Mouse (Mus musculus) embryonic facial prominence, embryonic 12.5 days (tissue): ENCODE measurements at regions not wholly inside any gene's neighbourhood (a gene's known extent, or its start where the extent isn't known, plus 50 kb on each side); places are given as distances from the start of the nearest gene placed in this dataset.

Experiments used
- ATAC-seq: fragments of 200-750 bp; cut with Nextera tagmentation; 2 replicates; pipeline ENCODE4 v1.8.0; 2017; ENCODE audit not compliant: insufficient number of reproducible peaks, insufficient read depth, low FRiP score, low TSS enrichment
- H3K27ac ChIP-seq: fragments of 300-500 bp; sonication (generic); 2 replicates; pipeline ENCODE4 v1.5.1; 2016; ENCODE audit warnings: mild to moderate bottlenecking
- H3K27me3 ChIP-seq: fragments of 300-500 bp; sonication (generic); 2 replicates; pipeline ENCODE4 v1.6.1; 2016; ENCODE audit warnings: mild to moderate bottlenecking, moderate library complexity
- H3K36me3 ChIP-seq: fragments of 300-500 bp; sonication (generic); 2 replicates; pipeline ENCODE4 v1.6.1; 2016; ENCODE audit warnings: mild to moderate bottlenecking
- H3K4me1 ChIP-seq: fragments of 300-500 bp; sonication (generic); 2 replicates; pipeline ENCODE4 v1.6.1; 2016
- H3K4me2 ChIP-seq: fragments of 300-500 bp; sonication (generic); replicated peaks from 2 replicates; pipeline ENCODE4 v1.6.1; 2016; ENCODE audit warnings: mild to moderate bottlenecking, moderate library complexity
- H3K4me3 ChIP-seq: fragments of 300-500 bp; sonication (generic); 2 replicates; pipeline ENCODE4 v1.5.1; 2016; ENCODE audit warnings: mild to moderate bottlenecking
- H3K9ac ChIP-seq: fragments of 300-500 bp; sonication (generic); 2 replicates; pipeline ENCODE4 v1.6.1; 2016; ENCODE audit warnings: mild to moderate bottlenecking, moderate library complexity
- H3K9me3 ChIP-seq: fragments of 300-500 bp; sonication (generic); 2 replicates; pipeline ENCODE4 v1.6.1; 2016; ENCODE audit warnings: mild to moderate bottlenecking, moderate library complexity
- WGBS: fragments of 180-500 bp; shearing (Covaris S2); methylation state at CpG from one replicate; pipeline ENCODE4 v1.1.7; 2016; 5-methylcytosine and 5-hydroxymethylcytosine counted together

DNA sequence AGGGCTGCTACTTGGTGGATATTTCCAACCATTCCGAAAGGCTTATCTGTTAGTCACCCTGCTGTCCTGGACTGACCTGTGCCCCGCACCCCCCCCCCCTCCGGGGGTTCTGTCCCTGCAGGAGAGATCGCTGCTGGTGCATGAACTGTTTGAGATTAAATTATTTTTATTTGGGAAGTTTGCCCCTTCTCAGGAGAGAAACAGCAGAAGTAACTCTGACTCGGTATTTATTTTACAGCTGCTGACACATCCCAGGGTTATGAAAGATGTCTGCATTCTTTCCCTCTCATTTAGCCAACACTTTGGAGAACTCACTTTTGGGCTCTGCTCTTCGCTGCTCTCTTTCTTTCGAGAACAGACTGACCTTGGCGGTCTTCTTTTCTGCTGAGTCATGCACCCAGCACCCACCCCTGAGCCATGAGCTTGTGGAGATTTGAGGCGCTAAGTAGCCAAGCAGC lies 99.5 kb upstream of the Rgma start:
- H3K27me3 ChIP-seq: no peaks in the 10 kb centered on the region
- no peaks in the 10 kb centered on the region for H3K36me3 ChIP-seq
- no peak for ATAC-seq
- no peaks in the 10 kb centered on the region for H3K4me1 ChIP-seq
- H3K9ac ChIP-seq: no peak overlapping the region
- no peak overlapping the region for H3K27ac ChIP-seq
- H3K9me3 ChIP-seq: no peaks in the 10 kb centered on the region
- no peak overlapping the region for H3K4me3 ChIP-seq
- no peak overlapping the region for H3K4me2 ChIP-seq
- WGBS: 80% methylated on average over 9 of the region's 9 CpGs

GRCm38 (mm10) chr7:73278616-73279015 lies 96.7 kb upstream of the Rgma start:
- Histone ChIP-seq H3K27ac (no peak overlapping the region), H3K36me3 (no peaks in the 10 kb centered on the region), H3K4me2 (no peak overlapping the region), H3K27me3 (no peaks in the 10 kb centered on the region), H3K4me3 (no peak overlapping the region), H3K9ac (no peak overlapping the region), H3K9me3 (no peaks in the 10 kb centered on the region), H3K4me1 (no peaks in the 10 kb centered on the region)
- 88% methylated on average over 6 of the region's 6 CpGs for WGBS
- no peak for ATAC-seq

DNA sequence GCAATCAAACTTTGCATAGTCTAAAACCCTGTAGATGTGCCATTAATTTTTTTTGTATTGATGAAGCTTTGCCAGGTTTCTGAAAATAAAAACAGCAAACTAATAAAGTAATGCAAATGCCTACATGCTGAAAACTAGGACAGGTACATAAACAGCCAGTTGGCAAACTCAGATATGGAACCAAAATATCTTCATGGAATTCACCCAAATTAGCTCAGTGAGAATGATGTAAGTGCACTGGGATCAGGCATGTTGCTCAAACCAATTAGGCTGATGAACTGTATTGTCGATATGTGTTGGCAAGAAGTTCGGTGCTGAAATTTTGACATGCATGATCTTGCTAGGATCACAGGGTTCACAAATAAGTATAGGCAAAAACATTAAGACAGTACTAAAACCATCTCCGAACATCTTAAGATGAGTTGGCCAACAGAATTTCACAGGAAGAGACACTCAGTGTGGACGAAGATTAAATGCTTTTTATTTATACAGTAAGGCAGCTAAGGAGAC lies 95.3 kb upstream of the Rgma start:
- H3K9ac ChIP-seq: no peak overlapping the region
- H3K4me1 ChIP-seq: no peaks in the 10 kb centered on the region
- no peaks in the 10 kb centered on the region for H3K9me3 ChIP-seq
- ATAC-seq: no peak
- H3K4me2 ChIP-seq: no peak overlapping the region
- H3K4me3 ChIP-seq: no peak overlapping the region
- no peaks in the 10 kb centered on the region for H3K36me3 ChIP-seq
- 86% methylated on average over 4 of the region's 4 CpGs for WGBS
- H3K27me3 ChIP-seq: no peaks in the 10 kb centered on the region
- H3K27ac ChIP-seq: no peak overlapping the region

DNA sequence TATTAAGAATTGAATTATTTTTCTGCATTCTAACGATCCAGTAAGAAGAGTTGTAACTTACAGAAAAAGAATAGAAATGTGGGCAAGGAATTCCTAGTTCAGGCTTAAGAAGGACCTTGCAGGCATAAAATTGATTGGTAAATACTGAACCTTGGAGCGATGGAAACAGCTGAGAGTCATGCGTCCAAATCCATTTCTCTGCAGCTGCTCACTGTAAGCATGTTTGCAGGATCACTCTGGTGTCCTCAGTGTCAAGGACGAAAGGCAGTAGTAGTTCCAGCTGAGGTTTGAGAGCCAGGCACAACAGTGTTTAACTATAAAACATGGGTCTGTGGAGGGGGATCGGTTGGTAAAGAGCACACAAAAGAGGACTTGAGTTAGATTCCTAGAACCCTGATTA lies 89.1 kb upstream of the Rgma start:
- 86% methylated on average over 5 of the region's 5 CpGs for WGBS
- no peak overlapping the region for H3K4me2 ChIP-seq
- no peak overlapping the region for H3K9ac ChIP-seq
- H3K4me1 ChIP-seq: no peaks in the 10 kb centered on the region
- H3K27ac ChIP-seq: no peak overlapping the region
- no peaks in the 10 kb centered on the region for H3K9me3 ChIP-seq
- no peaks in the 10 kb centered on the region for H3K36me3 ChIP-seq
- ATAC-seq: no peak
- no peaks in the 10 kb centered on the region for H3K27me3 ChIP-seq
- H3K4me3 ChIP-seq: no peak overlapping the region

DNA sequence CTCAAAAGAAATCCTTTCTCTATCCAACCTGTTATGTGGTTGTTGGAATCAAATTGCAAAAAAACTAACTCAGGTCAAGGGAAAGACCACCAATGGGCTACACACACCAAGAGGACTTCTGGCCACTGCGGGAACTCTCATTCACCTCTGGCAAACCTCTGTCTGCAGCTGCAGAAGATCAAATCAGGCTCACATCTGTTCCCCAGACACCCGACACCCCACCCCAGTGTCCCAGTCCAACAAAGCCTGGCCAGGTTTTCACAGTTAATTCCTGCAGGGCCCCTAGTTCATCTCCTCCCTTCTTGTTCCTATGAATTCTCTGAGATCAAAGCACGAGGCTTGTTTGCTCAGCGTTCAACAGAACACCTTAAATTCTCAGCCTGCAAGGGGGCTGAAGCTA lies 82.0 kb upstream of the Rgma start:
- Histone ChIP-seq H3K9me3 (no peaks in the 10 kb centered on the region), H3K9ac (no peak overlapping the region)
- WGBS: 40% methylated on average over 4 of the region's 4 CpGs

DNA sequence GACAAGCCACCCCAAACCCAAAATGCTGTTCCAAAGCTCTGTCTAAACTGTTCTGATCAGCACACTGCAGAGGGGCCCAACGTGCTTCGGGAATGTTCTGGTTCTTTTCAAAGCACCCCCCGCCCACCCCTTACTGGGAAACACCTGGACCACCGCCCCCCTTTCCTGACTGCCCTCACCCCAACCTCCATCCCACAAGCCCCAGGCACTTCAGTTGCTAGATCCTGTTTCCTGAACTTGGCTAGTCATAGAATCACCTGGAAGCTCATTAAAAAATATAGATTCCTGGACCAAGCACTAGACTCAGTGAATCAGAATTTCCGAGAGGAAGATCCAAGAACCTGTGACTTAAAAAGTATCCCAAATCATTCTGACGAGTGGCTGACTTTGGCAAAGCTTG lies 80.9 kb upstream of the Rgma start:
- no peak overlapping the region for H3K9ac ChIP-seq
- 83% methylated on average over 6 of the region's 6 CpGs for WGBS
- H3K27me3 ChIP-seq: no peaks in the 10 kb centered on the region
- no peaks in the 10 kb centered on the region for H3K9me3 ChIP-seq
- no peak overlapping the region for H3K4me3 ChIP-seq
- H3K4me2 ChIP-seq: no peak overlapping the region
- H3K36me3 ChIP-seq: no peaks in the 10 kb centered on the region
- H3K27ac ChIP-seq: no peak overlapping the region
- ATAC-seq: no peak
- H3K4me1 ChIP-seq: no peaks in the 10 kb centered on the region

More for the DNA sequence above, 82.0 kb upstream of the Rgma start:
- no peaks in the 10 kb centered on the region for H3K4me1 ChIP-seq
- H3K27ac ChIP-seq: no peak overlapping the region
- no peak overlapping the region for H3K4me2 ChIP-seq
- ATAC-seq: peak; percentile 60; the same call in 1 of the 2 replicates
- no peaks in the 10 kb centered on the region for H3K27me3 ChIP-seq
- H3K4me3 ChIP-seq: no peak overlapping the region
- no peaks in the 10 kb centered on the region for H3K36me3 ChIP-seq

DNA sequence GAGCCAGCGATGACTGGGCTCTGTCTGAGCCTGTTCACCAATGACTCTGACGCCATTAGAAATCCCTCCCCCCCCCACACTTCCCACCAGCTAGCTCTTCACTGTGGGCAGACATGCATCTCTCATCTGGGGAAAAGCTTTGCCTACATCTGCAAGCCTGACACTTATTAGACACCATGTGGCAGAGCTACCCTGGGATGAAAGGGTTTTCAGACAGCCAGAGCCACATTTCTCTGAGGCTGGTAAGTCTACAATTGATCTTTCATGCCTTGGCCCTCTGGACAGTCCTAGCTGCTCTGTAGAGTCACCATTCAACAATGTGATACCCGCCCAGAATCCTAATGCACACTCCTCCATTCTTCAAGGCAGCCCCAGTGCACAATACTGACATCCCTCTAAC lies 72.8 kb upstream of the Rgma start:
- Histone ChIP-seq H3K9me3 (no peaks in the 10 kb centered on the region), H3K36me3 (no peaks in the 10 kb centered on the region), H3K9ac (no peak overlapping the region), H3K27me3 (no peaks in the 10 kb centered on the region), H3K4me1 (peaks cover 14% of the 10 kb centered on the region), H3K4me3 (no peak overlapping the region), H3K4me2 (no peak overlapping the region), H3K27ac (no peak overlapping the region)
- no peak for ATAC-seq
- WGBS: 61% methylated on average over 3 of the region's 3 CpGs

DNA sequence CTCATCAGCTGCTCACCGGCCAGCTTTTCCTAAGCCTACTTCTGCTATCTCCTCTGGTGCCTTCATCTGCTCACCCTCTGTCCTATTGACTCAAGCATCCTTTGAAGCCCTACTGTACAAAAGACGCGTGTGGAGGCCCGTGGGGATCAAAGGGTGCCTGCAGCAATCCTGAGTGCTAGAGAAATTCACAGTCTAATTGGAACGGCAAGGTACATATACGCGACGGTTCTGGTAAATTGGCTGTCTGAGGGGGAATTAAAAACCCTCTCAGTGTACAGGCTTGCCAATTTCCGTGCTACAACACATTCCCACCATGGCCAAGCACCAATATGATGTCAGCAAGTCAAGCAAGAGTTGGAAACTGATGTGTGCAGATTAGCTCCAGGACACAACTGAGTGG lies 71.5 kb upstream of the Rgma start:
- WGBS: 35% methylated on average over 9 of the region's 9 CpGs
- H3K4me3 ChIP-seq: no peak overlapping the region
- no peaks in the 10 kb centered on the region for H3K36me3 ChIP-seq
- H3K27me3 ChIP-seq: no peaks in the 10 kb centered on the region
- H3K4me2 ChIP-seq: no peak overlapping the region
- H3K27ac ChIP-seq: no peak overlapping the region
- peaks cover 21% of the 10 kb centered on the region for H3K4me1 ChIP-seq
- H3K9ac ChIP-seq: no peak overlapping the region
- ATAC-seq: no peak
- H3K9me3 ChIP-seq: no peaks in the 10 kb centered on the region

DNA sequence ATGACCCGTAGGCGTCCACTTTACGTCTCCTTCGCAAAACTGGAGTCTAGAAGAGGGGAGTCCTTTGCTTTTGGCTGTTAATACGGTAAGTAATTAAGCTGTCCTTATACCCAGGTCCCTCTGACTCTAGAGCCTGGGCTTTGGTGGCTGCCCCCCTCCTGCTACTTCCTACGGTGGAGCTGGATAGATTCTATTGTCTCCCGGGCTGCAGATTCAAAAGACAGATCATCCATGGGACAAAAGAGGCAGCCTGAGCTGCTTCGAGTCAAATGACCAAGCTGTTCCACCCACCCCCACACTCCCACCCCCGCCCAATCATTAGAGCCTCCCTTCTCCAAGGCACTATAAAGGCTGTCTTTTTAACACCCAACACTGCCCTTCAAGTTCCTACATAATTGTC lies 70.5 kb upstream of the Rgma start:
- Histone ChIP-seq H3K27ac (no peak overlapping the region), H3K4me2 (no peak overlapping the region)

DNA sequence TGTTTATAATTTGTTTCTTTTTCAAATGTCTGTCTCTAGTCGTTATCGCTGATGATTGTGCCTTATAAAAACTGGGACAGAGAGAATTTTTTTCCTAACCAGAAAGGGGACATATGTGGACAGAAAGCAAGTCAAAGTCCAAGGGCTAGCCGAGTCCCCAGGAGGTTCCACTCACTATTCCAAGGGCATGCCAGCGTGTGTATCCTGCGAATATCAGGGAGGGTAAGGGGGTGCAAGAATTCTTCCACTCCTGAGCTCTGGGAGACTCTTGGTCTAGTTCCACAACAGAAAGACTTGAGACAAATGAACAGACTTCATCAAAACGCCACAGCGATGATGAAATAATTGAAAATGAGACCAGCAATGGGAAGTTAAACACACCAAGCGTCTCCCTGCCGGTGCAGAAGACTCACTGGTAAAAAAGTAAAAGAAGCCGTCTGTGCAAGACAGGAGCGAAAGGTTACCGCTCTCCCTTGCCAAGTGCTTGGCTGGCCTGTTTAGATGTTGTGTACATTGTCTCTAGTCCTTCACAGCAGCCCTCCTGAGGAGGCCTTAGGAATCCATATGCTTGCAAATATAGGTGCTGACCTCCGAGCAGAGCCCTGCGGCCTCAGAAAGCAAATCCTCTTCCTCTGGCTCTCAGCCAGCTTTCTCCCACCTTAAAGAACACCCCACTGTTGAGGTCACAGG lies 69.9 kb upstream of the Rgma start:
- Histone ChIP-seq H3K27ac (no peak overlapping the region), H3K27me3 (no peaks in the 10 kb centered on the region), H3K4me3 (no peak overlapping the region), H3K4me1 (peaks cover 21% of the 10 kb centered on the region), H3K9ac (no peak overlapping the region), H3K4me2 (no peak overlapping the region), H3K36me3 (no peaks in the 10 kb centered on the region), H3K9me3 (no peaks in the 10 kb centered on the region)
- ATAC-seq: no peak
- WGBS: 18% methylated on average over 14 of the region's 14 CpGs

More for the DNA sequence above, 70.5 kb upstream of the Rgma start:
- 14% methylated on average over 9 of the region's 9 CpGs for WGBS
- no peaks in the 10 kb centered on the region for H3K27me3 ChIP-seq
- H3K9ac ChIP-seq: no peak overlapping the region
- H3K9me3 ChIP-seq: no peaks in the 10 kb centered on the region
- H3K4me3 ChIP-seq: no peak overlapping the region
- no peaks in the 10 kb centered on the region for H3K36me3 ChIP-seq
- no peak for ATAC-seq
- H3K4me1 ChIP-seq: peaks cover 21% of the 10 kb centered on the region

- H3K4me1 ChIP-seq: peaks cover 21% of the 10 kb centered on the region
- H3K9ac ChIP-seq: no peak overlapping the region
- H3K4me2 ChIP-seq: no peak overlapping the region
- 53% methylated on average over 6 of the region's 6 CpGs for WGBS
- H3K36me3 ChIP-seq: no peaks in the 10 kb centered on the region
- no peaks in the 10 kb centered on the region for H3K27me3 ChIP-seq
- H3K4me3 ChIP-seq: no peak overlapping the region
- ATAC-seq: no peak
- no peak overlapping the region for H3K27ac ChIP-seq
- no peaks in the 10 kb centered on the region for H3K9me3 ChIP-seq
Measured at GRCm38 (mm10) chr7:73306296-73306695, 69.0 kb upstream of the Rgma start.

- Histone ChIP-seq H3K4me2 (no peak overlapping the region), H3K4me1 (peaks cover 21% of the 10 kb centered on the region), H3K27ac (no peak overlapping the region), H3K27me3 (no peaks in the 10 kb centered on the region), H3K9me3 (no peaks in the 10 kb centered on the region), H3K36me3 (no peaks in the 10 kb centered on the region), H3K9ac (no peak overlapping the region), H3K4me3 (no peak overlapping the region)
- ATAC-seq: no peak
- WGBS: 58% methylated on average over 5 of the region's 5 CpGs
Measured at GRCm38 (mm10) chr7:73306728-73307127, 68.6 kb upstream of the Rgma start.
